Mouse (Mus musculus): ENCODE measurements around the gene Xpot. TPM values are rescaled to one million over a fixed set of nuclear protein-coding genes. Genes with fewer than 3 reads are reported as not detected.

Gene Xpot
- polyA plus RNA-seq, 1 experiment from 2014 or later = 28.7 TPM

GRCm38 (mm10) chr10:121634159-121634558 is 8.0 kb upstream of the Xpot start:
- ATAC-seq (ENCODE audit: insufficient number of reproducible peaks, insufficient read depth, low FRiP score, low read depth) = no peak
- no peak overlapping the region for H3K4me3 ChIP-seq (ENCODE audit: control insufficient read depth in 1 of 2, insufficient read depth in 1 of 2, low read depth in 1 of 2, low read length in 2 of 2)
- no peaks in the 10 kb centered on the region for H3K27me3 ChIP-seq (ENCODE audit: control insufficient read depth, insufficient read depth, low read length)
- H3K9ac ChIP-seq (ENCODE audit: low read length) = no peak overlapping the region
- no peaks in the 10 kb centered on the region for H3K9me3 ChIP-seq (ENCODE audit: control insufficient read depth, low read length)
- WGBS = 63% methylated on average over 1 of the region's 1 CpGs
- no peak overlapping the region for H3K27ac ChIP-seq (replicated peaks in 1 of 2; ENCODE audit: control insufficient read depth in 1 of 2, insufficient read depth in 1 of 2, low read depth in 2 of 2, low read length in 2 of 2)
- H3K36me3 ChIP-seq (ENCODE audit: control insufficient read depth, insufficient read depth, low read length) = no peaks in the 10 kb centered on the region
- no peak overlapping the region for H3K4me2 ChIP-seq (ENCODE audit: low read length)
- no peaks in the 10 kb centered on the region for H3K4me1 ChIP-seq (ENCODE audit: control insufficient read depth in 2 of 2, insufficient read depth in 2 of 2, low read length in 2 of 2)

- H3K4me1 ChIP-seq (ENCODE audit: control insufficient read depth in 2 of 2, insufficient read depth in 2 of 2, low read length in 2 of 2) = peaks cover 6 to 11% of the 10 kb centered on the region in 2 experiments
- H3K27me3 ChIP-seq (ENCODE audit: control insufficient read depth, insufficient read depth, low read length) = no peaks in the 10 kb centered on the region
- no peak for ATAC-seq (ENCODE audit: insufficient number of reproducible peaks, insufficient read depth, low FRiP score, low read depth)
- no peaks in the 10 kb centered on the region for H3K9me3 ChIP-seq (ENCODE audit: control insufficient read depth, low read length)
- no peaks in the 10 kb centered on the region for H3K36me3 ChIP-seq (ENCODE audit: control insufficient read depth, insufficient read depth, low read length)
- no peak overlapping the region for H3K4me2 ChIP-seq (ENCODE audit: low read length)
- 80% methylated on average over 6 of the region's 6 CpGs for WGBS
- H3K27ac ChIP-seq (replicated peaks in 1 of 2; ENCODE audit: control insufficient read depth in 1 of 2, insufficient read depth in 1 of 2, low read depth in 2 of 2, low read length in 2 of 2) = no peak overlapping the region
- H3K4me3 ChIP-seq (ENCODE audit: control insufficient read depth in 1 of 2, insufficient read depth in 1 of 2, low read depth in 1 of 2, low read length in 2 of 2) = no peak overlapping the region
- H3K9ac ChIP-seq (ENCODE audit: low read length) = no peak overlapping the region
Measured at GRCm38 (mm10) chr10:121628561-121629040, 2.5 kb upstream of the Xpot start.

- Histone ChIP-seq H3K27ac (replicated peaks in 1 of 2; ENCODE audit: control insufficient read depth in 1 of 2, insufficient read depth in 1 of 2, low read depth in 2 of 2, low read length in 2 of 2) (no peak overlapping the region), H3K27me3 (ENCODE audit: control insufficient read depth, insufficient read depth, low read length) (no peaks in the 10 kb centered on the region), H3K4me2 (ENCODE audit: low read length) (peak overlapping the region; percentile 90; the same call in 1 of the 2 replicates), H3K9ac (ENCODE audit: low read length) (no peak overlapping the region), H3K9me3 (ENCODE audit: control insufficient read depth, low read length) (no peaks in the 10 kb centered on the region), H3K36me3 (ENCODE audit: control insufficient read depth, insufficient read depth, low read length) (peaks cover 8% of the 10 kb centered on the region), H3K4me3 (ENCODE audit: control insufficient read depth in 1 of 2, insufficient read depth in 1 of 2, low read depth in 1 of 2, low read length in 2 of 2) (no peak overlapping the region), H3K4me1 (ENCODE audit: control insufficient read depth in 2 of 2, insufficient read depth in 2 of 2, low read length in 2 of 2) (peaks cover 6 to 11% of the 10 kb centered on the region in 2 experiments)
- ATAC-seq (ENCODE audit: insufficient number of reproducible peaks, insufficient read depth, low FRiP score, low read depth) = no peak
- WGBS = 77% methylated on average over 10 of the region's 10 CpGs
Measured at GRCm38 (mm10) chr10:121627216-121627852, 1.2 kb upstream of the Xpot start.

- no peak for ATAC-seq (ENCODE audit: insufficient number of reproducible peaks, insufficient read depth, low FRiP score, low read depth)
- peak overlapping the region; percentile 90 for H3K4me2 ChIP-seq (ENCODE audit: low read length)
- peaks cover 22% of the 10 kb centered on the region for H3K36me3 ChIP-seq (ENCODE audit: control insufficient read depth, insufficient read depth, low read length)
- no peaks in the 10 kb centered on the region for H3K9me3 ChIP-seq (ENCODE audit: control insufficient read depth, low read length)
- peak overlapping the region; percentile 71 to 96 for H3K4me3 ChIP-seq (ENCODE audit: control insufficient read depth in 1 of 2, insufficient read depth in 1 of 2, low read depth in 1 of 2, low read length in 2 of 2)
- peak overlapping the region; percentile 90 for H3K9ac ChIP-seq (ENCODE audit: low read length)
- peak overlapping the region; percentile 76 to 95 for H3K27ac ChIP-seq (replicated peaks in 1 of 2; ENCODE audit: control insufficient read depth in 1 of 2, insufficient read depth in 1 of 2, low read depth in 2 of 2, low read length in 2 of 2)
- no peaks in the 10 kb centered on the region for H3K27me3 ChIP-seq (ENCODE audit: control insufficient read depth, insufficient read depth, low read length)
- WGBS = 1% methylated on average over 41 of the region's 41 CpGs
- H3K4me1 ChIP-seq (ENCODE audit: control insufficient read depth in 2 of 2, insufficient read depth in 2 of 2, low read length in 2 of 2) = peaks cover 6 to 11% of the 10 kb centered on the region in 2 experiments
Measured at GRCm38 (mm10) chr10:121625407-121626185, 536 bp downstream of the Xpot start.

GRCm38 (mm10) chr10:121625006-121625405 is 1.1 kb downstream of the Xpot start:
- peaks cover 6 to 11% of the 10 kb centered on the region in 2 experiments for H3K4me1 ChIP-seq (ENCODE audit: control insufficient read depth in 2 of 2, insufficient read depth in 2 of 2, low read length in 2 of 2)
- 12% methylated on average over 9 of the region's 9 CpGs for WGBS

GRCm38 (mm10) chr10:121623670-121624069 is 2.5 kb downstream of the Xpot start:
- Histone ChIP-seq H3K4me2 (ENCODE audit: low read length) (no peak overlapping the region), H3K27ac (replicated peaks in 1 of 2; ENCODE audit: control insufficient read depth in 1 of 2, insufficient read depth in 1 of 2, low read depth in 2 of 2, low read length in 2 of 2) (no peak overlapping the region), H3K36me3 (ENCODE audit: control insufficient read depth, insufficient read depth, low read length) (peaks cover 40% of the 10 kb centered on the region), H3K4me3 (ENCODE audit: control insufficient read depth in 1 of 2, insufficient read depth in 1 of 2, low read depth in 1 of 2, low read length in 2 of 2) (no peak overlapping the region), H3K27me3 (ENCODE audit: control insufficient read depth, insufficient read depth, low read length) (no peaks in the 10 kb centered on the region), H3K9ac (ENCODE audit: low read length) (no peak overlapping the region), H3K9me3 (ENCODE audit: control insufficient read depth, low read length) (no peaks in the 10 kb centered on the region), H3K4me1 (ENCODE audit: control insufficient read depth in 2 of 2, insufficient read depth in 2 of 2, low read length in 2 of 2) (peaks cover 6 to 11% of the 10 kb centered on the region in 2 experiments)
- no peak for ATAC-seq (ENCODE audit: insufficient number of reproducible peaks, insufficient read depth, low FRiP score, low read depth)
- WGBS = 66% methylated on average over 7 of the region's 7 CpGs

More at GRCm38 (mm10) chr10:121625006-121625405, 1.1 kb downstream of the Xpot start:
- no peaks in the 10 kb centered on the region for H3K9me3 ChIP-seq (ENCODE audit: control insufficient read depth, low read length)
- peaks cover 28% of the 10 kb centered on the region for H3K36me3 ChIP-seq (ENCODE audit: control insufficient read depth, insufficient read depth, low read length)
- ATAC-seq (ENCODE audit: insufficient number of reproducible peaks, insufficient read depth, low FRiP score, low read depth) = no peak
- peak overlapping the region; percentile 71 to 96; a peak in 3 of 4 replicates for H3K4me3 ChIP-seq (ENCODE audit: control insufficient read depth in 1 of 2, insufficient read depth in 1 of 2, low read depth in 1 of 2, low read length in 2 of 2)
- H3K27me3 ChIP-seq (ENCODE audit: control insufficient read depth, insufficient read depth, low read length) = no peaks in the 10 kb centered on the region
- peak overlapping the region; percentile 90 for H3K4me2 ChIP-seq (ENCODE audit: low read length)
- H3K27ac ChIP-seq (replicated peaks in 1 of 2; ENCODE audit: control insufficient read depth in 1 of 2, insufficient read depth in 1 of 2, low read depth in 2 of 2, low read length in 2 of 2) = peak overlapping the region in 1 of 2 experiments; percentile 95; a peak in 2 of 4 replicates
- H3K9ac ChIP-seq (ENCODE audit: low read length) = peak overlapping the region; percentile 90

GRCm38 (mm10) chr10:121622431-121622830 is 3.7 kb downstream of the Xpot start:
- WGBS = 91% methylated on average over 6 of the region's 6 CpGs
- Histone ChIP-seq H3K36me3 (ENCODE audit: control insufficient read depth, insufficient read depth, low read length) (peaks cover 53% of the 10 kb centered on the region), H3K4me2 (ENCODE audit: low read length) (no peak overlapping the region), H3K27me3 (ENCODE audit: control insufficient read depth, insufficient read depth, low read length) (no peaks in the 10 kb centered on the region), H3K9ac (ENCODE audit: low read length) (no peak overlapping the region), H3K27ac (replicated peaks in 1 of 2; ENCODE audit: control insufficient read depth in 1 of 2, insufficient read depth in 1 of 2, low read depth in 2 of 2, low read length in 2 of 2) (no peak overlapping the region), H3K4me1 (ENCODE audit: control insufficient read depth in 2 of 2, insufficient read depth in 2 of 2, low read length in 2 of 2) (peaks cover 6 to 11% of the 10 kb centered on the region in 2 experiments), H3K9me3 (ENCODE audit: control insufficient read depth, low read length) (no peaks in the 10 kb centered on the region), H3K4me3 (ENCODE audit: control insufficient read depth in 1 of 2, insufficient read depth in 1 of 2, low read depth in 1 of 2, low read length in 2 of 2) (no peak overlapping the region)
- no peak for ATAC-seq (ENCODE audit: insufficient number of reproducible peaks, insufficient read depth, low FRiP score, low read depth)

Measured in heart, embryonic 14.5 days (tissue).